Mouse (Mus musculus) monocyte, adult 5-6 weeks (primary cell): ENCODE data around the gene Cyp2c66. TPM values are rescaled to one million over a fixed set of nuclear protein-coding genes. Genes with fewer than 3 reads are reported as not detected.
"Not testable (repeated sequence)": the region's sequence is repeated elsewhere in the genome, so short reads cannot be mapped to it uniquely, and the experiment has no call there.

Source experiments
- ATAC-seq: fragments of 153-309, 156-312 bp; replicated peaks from 2 replicates; pipeline ENCODE4 v1.8.0; 2017; ENCODE audit warnings: mild to moderate bottlenecking; ENCODE audit not compliant: low TSS enrichment, insufficient number of reproducible peaks, severe bottlenecking, poor library complexity, low FRiP score
- total RNA-seq: library from RNA; stranded (forward); fragments of 200-1000, 200-491, 200-594 nt; gene quantifications from 3 replicates; pipeline ENCODE4 v1.2.3, GENCODE M21; 2017

Cyp2c66 gene
- not detected in 3 replicates for total RNA-seq

DNA sequence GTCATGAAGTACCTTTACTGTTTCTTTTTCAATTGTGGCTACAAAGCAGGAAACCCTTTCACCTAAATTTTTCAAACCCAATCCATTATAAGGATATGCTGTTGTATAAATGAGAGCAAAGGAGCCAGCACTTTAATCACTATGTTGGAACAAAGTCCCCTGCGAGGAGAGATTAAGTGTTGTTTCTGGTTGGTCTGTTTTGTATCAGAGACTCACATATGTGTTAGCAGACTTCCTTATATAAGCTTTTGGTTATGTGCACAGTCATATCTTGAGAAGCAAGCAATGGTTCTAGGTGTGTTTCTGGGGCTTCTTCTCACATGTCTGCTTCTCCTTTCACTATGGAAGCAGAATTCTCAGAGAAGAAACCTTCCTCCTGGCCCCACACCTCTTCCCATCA is at the start of gene Cyp2c66:
Cyp2c66 (plus strand) TSS at position 255 of the 400 bp plus-strand sequence.
- no peak for ATAC-seq

DNA sequence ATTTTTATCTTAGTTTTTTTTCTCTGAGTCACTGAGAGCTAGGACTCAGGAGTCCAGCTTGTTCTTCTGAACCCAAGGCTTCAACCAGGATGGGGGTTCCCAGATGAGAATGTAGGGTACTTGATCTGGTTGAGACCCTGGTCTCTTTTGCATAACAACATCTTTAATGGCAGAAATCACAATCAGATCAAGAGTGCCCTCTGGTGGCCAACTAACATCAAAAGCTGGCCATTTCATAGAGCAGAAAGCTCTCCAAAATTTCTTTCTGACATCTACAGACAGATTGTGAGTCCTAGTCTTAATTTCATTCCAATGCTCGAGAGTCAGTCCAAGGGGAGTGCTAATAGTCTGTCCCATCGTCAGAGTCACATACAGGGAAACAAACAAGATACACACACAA is 14.9 kb upstream of the Cyp2c66 start:
- not testable (repeated sequence) for ATAC-seq

DNA sequence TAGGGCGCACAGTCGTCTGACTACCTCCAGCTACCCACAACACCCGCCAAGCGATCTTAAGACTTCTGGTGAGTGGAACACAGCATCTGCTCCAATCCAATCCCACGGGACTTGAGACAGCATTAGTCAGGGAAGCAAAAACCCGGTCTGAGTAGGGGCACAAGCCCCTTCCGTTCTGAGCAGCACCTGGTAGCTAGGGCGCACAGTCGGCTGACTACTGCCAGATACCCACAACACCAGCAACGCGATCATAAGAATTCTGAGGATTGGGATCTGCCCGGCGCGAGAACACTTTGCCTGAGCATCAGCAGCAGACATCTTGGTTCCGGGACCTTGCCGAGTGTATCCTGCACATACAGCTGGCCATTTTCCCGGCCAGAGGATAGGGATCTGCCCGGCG is 43.1 kb downstream of the Cyp2c66 start:
- not testable (repeated sequence) for ATAC-seq

Other genes with a start within 250 kb of the Cyp2c66 start
- 4.6 to 15.3 TPM (median 12.0 TPM) in 3 replicates for gene Hells, start 183.0 kb upstream of the Cyp2c66 start, total RNA-seq
- not detected in 3 replicates for gene Cyp2c55, start 106.9 kb upstream of the Cyp2c66 start, total RNA-seq
- gene Cyp2c65, start 52.9 kb upstream of the Cyp2c66 start, total RNA-seq, result not detected in 3 replicates
- gene Cyp2c29, start 155.5 kb downstream of the Cyp2c66 start, total RNA-seq, result not detected in 3 replicates